In the genomic region with DNA sequence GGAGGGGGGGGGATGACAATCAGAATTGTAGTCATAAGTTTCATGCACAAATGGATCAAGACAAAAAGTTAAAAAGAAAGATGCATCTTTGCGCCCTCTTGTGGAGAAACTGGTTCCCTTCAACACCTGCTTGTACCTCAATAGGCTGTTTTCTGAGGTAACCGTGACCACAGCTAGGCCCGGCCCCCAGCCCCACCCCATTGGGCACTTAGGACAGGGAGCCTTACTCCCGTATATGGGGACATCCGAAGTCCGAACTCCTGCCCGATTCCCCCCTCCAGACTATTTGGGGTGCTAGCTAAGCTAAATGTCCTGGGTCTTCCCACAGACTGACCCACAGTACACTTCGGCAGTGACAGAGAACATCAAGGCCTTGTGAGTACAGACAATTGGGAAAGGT, we compare ENCODE assay signal across 8 mouse cellular contexts. TPM values are rescaled to one million over a fixed set of nuclear protein-coding genes. Genes with fewer than 3 reads are reported as not detected.
DNase-seq lines count a peak whose midpoint lies in the region; ATAC-seq and TF ChIP-seq lines count a peak whose summit lies in the region.

No protein-coding gene starts in this region.

- DNase-seq in right cerebral cortex, adult 18-20 months = peak; percentile 71
- no peak for DNase-seq in right cerebral cortex, postnatal 14 days
- DNase-seq in c-Kit-positive CD71-negative TER-119-negative erythroid progenitor cells, embryonic 14.5 days (ENCODE audit: low read depth) = peak; percentile 76
- no peak for DNase-seq in forebrain, embryonic 10.5 days (ENCODE audit: extremely low spot score, low spot score)
- DNase-seq in liver, postnatal 0 days = peak; percentile 72
- DNase-seq in yolk sac, embryonic 10.5 days (ENCODE audit: low spot score) = no peak

- H3K27ac ChIP-seq in forebrain, embryonic 10.5 days = no peak overlapping the region
- H3K27ac ChIP-seq in intestine, embryonic 16.5 days (ENCODE audit: low read length) = no peak overlapping the region
- no peak overlapping the region for H3K27ac ChIP-seq in liver, postnatal 0 days (ENCODE audit: low read depth)
- H3K27ac ChIP-seq in olfactory bulb, adult 2 months (ENCODE audit: insufficient read depth, low read depth, low read length) = no peak overlapping the region

- whole genome bisulfite sequencing in forebrain, embryonic 10.5 days = 19% methylated on average over 8 of the region's 8 CpGs
- WGBS in intestine, embryonic 16.5 days = 25% methylated on average over 8 of the region's 8 CpGs
- 33% methylated on average over 8 of the region's 8 CpGs for WGBS in liver, postnatal 0 days (ENCODE audit: insufficient replicate concordance)
- 30% methylated on average over 8 of the region's 8 CpGs for WGBS in olfactory bulb, adult 2 months

- no peak for TF ChIP-seq EP300 in liver, postnatal 0 days (IDR thresholded peaks at IDR 0.05; ENCODE audit: low read depth)

- H3K4me3 ChIP-seq in forebrain, embryonic 10.5 days = peak overlapping the region; percentile 48
- H3K4me3 ChIP-seq in intestine, embryonic 16.5 days (ENCODE audit: low read length) = no peak overlapping the region
- H3K4me3 ChIP-seq in liver, postnatal 0 days (ENCODE audit: low read depth, low read length) = no peak overlapping the region
- H3K4me3 ChIP-seq in olfactory bulb, adult 2 months (ENCODE audit: insufficient read depth, low read depth, low read length) = no peak overlapping the region

- peaks cover 70% of the 10 kb centered on the region for H3K27me3 ChIP-seq in forebrain, embryonic 10.5 days (ENCODE audit: poor library complexity, severe bottlenecking)
- no peaks in the 10 kb centered on the region for H3K27me3 ChIP-seq in intestine, embryonic 16.5 days (replicated peaks; ENCODE audit: control insufficient read depth, insufficient read depth, low read length)
- no peaks in the 10 kb centered on the region for H3K27me3 ChIP-seq in liver, postnatal 0 days (ENCODE audit: insufficient read depth, low read length)

- H3K4me1 ChIP-seq in forebrain, embryonic 10.5 days = peaks cover 58% of the 10 kb centered on the region
- peaks cover 48% of the 10 kb centered on the region for H3K4me1 ChIP-seq in intestine, embryonic 16.5 days (ENCODE audit: control insufficient read depth, insufficient read depth, low read length)
- H3K4me1 ChIP-seq in liver, postnatal 0 days (ENCODE audit: insufficient read depth) = peaks cover 23% of the 10 kb centered on the region
- peaks cover 34% of the 10 kb centered on the region for H3K4me1 ChIP-seq in olfactory bulb, adult 2 months (ENCODE audit: control insufficient read depth, insufficient read depth, low read length)

- TF ChIP-seq CTCF in liver, postnatal 0 days (IDR thresholded peaks at IDR 0.05; ENCODE audit: low read depth) = peak; percentile 76
- peak; percentile 46; the same call in 1 of the 2 replicates for TF ChIP-seq CTCF in olfactory bulb, adult 2 months (IDR thresholded peaks at IDR 0.05; ENCODE audit: insufficient read depth, low read depth, low read length)

- no peak for ATAC-seq in intestine, embryonic 16.5 days
- ATAC-seq in liver, postnatal 0 days = peak; percentile 36

- peaks cover 43% of the 10 kb centered on the region for H3K36me3 ChIP-seq in forebrain, embryonic 10.5 days (replicated peaks)
- H3K36me3 ChIP-seq in intestine, embryonic 16.5 days (ENCODE audit: control insufficient read depth, insufficient read depth, low read length) = peaks cover 18% of the 10 kb centered on the region
- H3K36me3 ChIP-seq in liver, postnatal 0 days (replicated peaks; ENCODE audit: insufficient read depth, low read length) = peaks cover 51% of the 10 kb centered on the region

- no peak for TF ChIP-seq POLR2A in olfactory bulb, adult 2 months (IDR thresholded peaks at IDR 0.05; ENCODE audit: insufficient read depth, low read depth, low read length)

- peak overlapping the region; percentile 42 for H3K4me2 ChIP-seq in intestine, embryonic 16.5 days (ENCODE audit: low read depth, low read length)
- H3K4me2 ChIP-seq in liver, postnatal 0 days (ENCODE audit: low read depth, low read length) = no peak overlapping the region

- no peak overlapping the region for H3K9ac ChIP-seq in intestine, embryonic 16.5 days (ENCODE audit: low read depth, low read length)
- no peak overlapping the region for H3K9ac ChIP-seq in liver, postnatal 0 days (replicated peaks)

- no peaks in the 10 kb centered on the region for H3K9me3 ChIP-seq in forebrain, embryonic 10.5 days
- H3K9me3 ChIP-seq in intestine, embryonic 16.5 days (ENCODE audit: control insufficient read depth, low read length) = no peaks in the 10 kb centered on the region
- H3K9me3 ChIP-seq in liver, postnatal 0 days (ENCODE audit: low read length) = no peaks in the 10 kb centered on the region

RNA-seq across cellular contexts. Expression of gene Ltc4s, which starts 7.0 kb away (rescaled TPM):
- polyA plus RNA-seq in forebrain, embryonic 10.5 days (2016; fragmentation: Nextera tagmentation; extraction: Ambion mirVana) = 0.79 and 1.1 TPM in 2 replicates
- 4.3 and 5.1 TPM in 2 replicates for polyA plus RNA-seq in intestine, embryonic 16.5 days (2015; fragmentation: Nextera tagmentation; extraction: Ambion mirVana)
- 0.68 and 0.89 TPM in 2 replicates for polyA plus RNA-seq in liver, postnatal 0 days (2015; fragmentation: Nextera tagmentation; extraction: Ambion mirVana)
- not detected in 2 replicates for polyA plus RNA-seq in olfactory bulb, adult 2 months (2012; ENCODE audit: insufficient read depth, insufficient read length, low replicate concordance, missing spikeins)

RNA-seq across cellular contexts. Expression of gene Mgat4b, which starts 20.7 kb away (rescaled TPM):
- 10.8 and 13.2 TPM in 2 replicates for polyA plus RNA-seq in forebrain, embryonic 10.5 days (2016; fragmentation: Nextera tagmentation; extraction: Ambion mirVana)
- 7.6 and 8.2 TPM in 2 replicates for polyA plus RNA-seq in intestine, embryonic 16.5 days (2015; fragmentation: Nextera tagmentation; extraction: Ambion mirVana)
- 17.2 and 18.6 TPM in 2 replicates for polyA plus RNA-seq in liver, postnatal 0 days (2015; fragmentation: Nextera tagmentation; extraction: Ambion mirVana)
- not detected in 2 replicates for polyA plus RNA-seq in olfactory bulb, adult 2 months (2012; ENCODE audit: insufficient read depth, insufficient read length, low replicate concordance, missing spikeins)

RNA-seq across cellular contexts. Expression of gene Sqstm1, which starts 20.8 kb away (rescaled TPM):
- 117 and 122 TPM in 2 replicates for polyA plus RNA-seq in forebrain, embryonic 10.5 days (2016; fragmentation: Nextera tagmentation; extraction: Ambion mirVana)
- 193 and 196 TPM in 2 replicates for polyA plus RNA-seq in intestine, embryonic 16.5 days (2015; fragmentation: Nextera tagmentation; extraction: Ambion mirVana)
- 154 and 172 TPM in 2 replicates for polyA plus RNA-seq in liver, postnatal 0 days (2015; fragmentation: Nextera tagmentation; extraction: Ambion mirVana)
- 578 TPM in 1 of 2 replicates, not detected in the other for polyA plus RNA-seq in olfactory bulb, adult 2 months (2012; ENCODE audit: insufficient read depth, insufficient read length, low replicate concordance, missing spikeins)

RNA-seq across cellular contexts. Expression of gene Mrnip, which starts 57.2 kb away (rescaled TPM):
- polyA plus RNA-seq in forebrain, embryonic 10.5 days (2016; fragmentation: Nextera tagmentation; extraction: Ambion mirVana) = 22.8 and 25.9 TPM in 2 replicates
- 10.3 and 12.4 TPM in 2 replicates for polyA plus RNA-seq in intestine, embryonic 16.5 days (2015; fragmentation: Nextera tagmentation; extraction: Ambion mirVana)
- 5.0 and 5.1 TPM in 2 replicates for polyA plus RNA-seq in liver, postnatal 0 days (2015; fragmentation: Nextera tagmentation; extraction: Ambion mirVana)
- polyA plus RNA-seq in olfactory bulb, adult 2 months (2012; ENCODE audit: insufficient read depth, insufficient read length, low replicate concordance, missing spikeins) = not detected in 2 replicates

Comparison
In these comparisons a context has a peak if more than half of its experiments do, and no peak if none do; other contexts are left out.
1. DNase-seq: peak in right cerebral cortex, adult 18-20 months (single experiment), c-Kit-positive CD71-negative TER-119-negative erythroid progenitor cells, embryonic 14.5 days (single experiment) and liver, postnatal 0 days (single experiment); none in right cerebral cortex, postnatal 14 days (single experiment), forebrain, embryonic 10.5 days (single experiment) and yolk sac, embryonic 10.5 days (single experiment).